Mouse (Mus musculus) C2C12 (cell line): ENCODE data around the gene Cpm.

ENCODE experiments used
- CEBPB ChIP-seq: IDR thresholded peaks from one replicate; pipeline ENCODE4 v1.6.1; 2011; ENCODE audit warnings: low read depth, mild to moderate bottlenecking, control low read depth, moderate library complexity
- CTCF ChIP-seq: IDR thresholded peaks from one replicate; pipeline ENCODE4 v1.5.1; 2011; ENCODE audit not compliant: control insufficient read depth, insufficient read depth, insufficient read length
- MYOG ChIP-seq: IDR thresholded peaks from one replicate; pipeline ENCODE4 v1.6.1; 2011; ENCODE audit not compliant: control insufficient read depth, insufficient read length; ENCODE audit errors: extremely low read depth
- USF1 ChIP-seq: IDR thresholded peaks from one replicate; pipeline ENCODE4 v1.6.1; 2011; ENCODE audit warnings: low read depth, mild to moderate bottlenecking, control low read depth, moderate library complexity

DNA sequence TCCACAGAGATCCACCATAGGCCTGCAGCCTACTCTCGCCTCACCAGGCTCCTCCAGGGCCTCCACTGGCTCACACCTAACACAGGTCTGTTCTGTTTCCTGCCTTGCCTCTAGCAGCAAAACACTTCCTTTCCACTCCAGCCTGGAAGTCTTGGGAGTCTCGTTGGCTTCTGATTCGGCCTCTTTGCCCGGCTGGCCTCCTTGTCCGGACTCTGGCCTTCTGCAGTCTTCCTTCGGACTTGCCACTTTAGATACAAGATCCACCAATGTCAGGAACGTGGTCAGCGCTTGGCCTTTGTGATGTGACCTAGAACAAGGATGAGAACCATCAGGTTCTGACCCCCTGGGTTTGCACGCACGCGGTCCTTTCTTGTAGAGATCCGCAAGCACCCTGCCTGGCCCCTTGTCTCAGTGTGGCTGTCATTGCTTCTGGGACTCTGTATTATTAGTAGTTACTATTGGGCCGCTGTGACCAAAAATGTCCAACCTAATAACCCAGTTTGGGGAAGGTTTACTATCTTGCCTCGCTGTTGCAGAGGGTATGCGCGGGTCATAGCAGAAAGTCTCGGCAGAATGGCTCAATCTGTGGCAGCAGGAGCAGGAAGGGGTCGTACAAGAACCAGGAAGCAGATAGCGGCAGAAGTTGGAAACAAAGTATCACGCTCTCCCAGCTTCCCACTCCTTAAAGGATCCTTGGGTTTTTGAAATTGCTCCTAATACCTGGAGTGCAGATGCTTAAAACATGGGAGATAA lies 22.1 kb upstream of the Cpm start:
- TF ChIP-seq CTCF (no peak), USF1 (no peak), MYOG (no peak), CEBPB (no peak)
